Mouse (Mus musculus): Measurements from ENCODE around the gene Rps10.

DNA sequence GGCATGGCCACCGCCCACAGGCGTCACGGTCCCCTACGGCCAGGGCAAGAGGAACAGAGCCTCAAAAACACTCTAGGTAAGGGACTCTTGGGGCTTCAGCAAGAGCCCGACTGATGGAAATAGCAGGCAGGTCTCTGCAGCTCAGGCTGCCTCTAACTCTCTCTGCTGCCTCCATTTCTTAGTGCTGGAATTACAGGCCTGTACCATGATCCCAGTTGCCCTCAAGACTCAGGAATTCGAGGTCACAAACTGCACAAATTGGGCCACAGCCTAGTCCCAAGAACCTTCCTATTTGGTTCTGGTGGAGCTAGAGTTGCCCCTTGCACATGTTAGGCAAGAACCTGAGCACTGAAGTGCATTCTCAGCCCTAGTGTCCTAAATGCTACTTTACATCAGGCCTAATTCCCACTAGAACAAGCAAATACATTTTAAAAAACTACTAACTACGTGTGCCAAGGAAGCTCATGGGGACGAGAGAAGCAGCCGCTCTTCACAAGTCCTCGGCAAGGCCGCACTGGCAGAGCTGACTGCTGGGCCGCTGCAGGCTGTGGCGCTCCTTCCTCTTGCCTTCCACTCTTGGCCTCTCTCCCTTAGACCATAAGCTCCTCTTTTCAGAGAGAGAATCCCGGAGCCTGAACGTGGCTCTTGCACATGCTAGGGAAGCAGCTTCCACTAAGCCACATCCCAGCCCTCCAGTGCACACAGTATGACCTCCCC lies 40.7 kb downstream of the Rps10 start:
- no peak for TF ChIP-seq CTCF (IDR thresholded peaks at IDR 0.05; ENCODE audit: insufficient read depth, low read depth, low read length)
- no peak for TF ChIP-seq POLR2A (IDR thresholded peaks at IDR 0.05; ENCODE audit: insufficient read depth, low read depth, low read length)

All from olfactory bulb, adult 2 months (tissue).